Mouse (Mus musculus) forebrain, embryonic 12.5 days (tissue): ENCODE results near the gene Plce1. TPM values are rescaled to one million over a fixed set of nuclear protein-coding genes. Genes with fewer than 3 reads are reported as not detected.

ENCODE experiments used
- ATAC-seq: fragments of 200-750 bp; cut with Nextera tagmentation; 2 replicates; pipeline ENCODE4 v1.8.0; 2017; ENCODE audit warnings: moderate TSS enrichment; ENCODE audit not compliant: low FRiP score
- H3K27ac ChIP-seq: fragments of 300-500 bp; sonication (generic); 2 replicates; pipeline ENCODE4 v1.5.1; 2016; ENCODE audit warnings: mild to moderate bottlenecking
- H3K27me3 ChIP-seq: fragments of 300-500 bp; sonication (generic); 2 replicates; pipeline ENCODE4 v1.6.1; 2016; ENCODE audit warnings: mild to moderate bottlenecking
- H3K36me3 ChIP-seq: fragments of 300-500 bp; sonication (generic); replicated peaks from 2 replicates; pipeline ENCODE4 v1.6.1; 2016; ENCODE audit warnings: mild to moderate bottlenecking
- H3K4me1 ChIP-seq: fragments of 300-500 bp; sonication (generic); 2 replicates; pipeline ENCODE4 v1.6.1; 2016
- H3K4me2 ChIP-seq: fragments of 300-500 bp; sonication (generic); 2 replicates; pipeline ENCODE4 v1.6.1; 2016; ENCODE audit warnings: mild to moderate bottlenecking, moderate library complexity
- H3K4me3 ChIP-seq: fragments of 300-500 bp; sonication (generic); replicated peaks from 2 replicates; pipeline ENCODE4 v1.5.1; 2016; ENCODE audit warnings: mild to moderate bottlenecking
- H3K9ac ChIP-seq: fragments of 300-500 bp; sonication (generic); 2 replicates; pipeline ENCODE4 v1.6.1; 2016; ENCODE audit warnings: mild to moderate bottlenecking
- H3K9me3 ChIP-seq: fragments of 300-500 bp; sonication (generic); 2 replicates; pipeline ENCODE4 v1.6.1; 2016
- WGBS: fragments of 180-500 bp; shearing (Covaris S2); methylation state at CpG from one replicate; pipeline ENCODE4 v1.1.7; 2016; 5-methylcytosine and 5-hydroxymethylcytosine counted together
- polyA plus RNA-seq: library from polyadenylated mRNA; unstranded; fragments of >200 nt; fragmentation: Nextera tagmentation; extraction: Ambion mirVana; gene quantifications from 2 replicates; pipeline ENCODE4 v1.2.1, GENCODE M21; 2016

The Plce1 gene
- polyA plus RNA-seq, 1 experiment from 2014 or later = 6.2 TPM

GRCm38 (mm10) chr19:38597392-38597791 is 116.5 kb downstream of the Plce1 start:
- no peak overlapping the region for H3K4me3 ChIP-seq
- no peaks in the 10 kb centered on the region for H3K27me3 ChIP-seq
- ATAC-seq = no peak
- H3K9me3 ChIP-seq = no peaks in the 10 kb centered on the region
- no peak overlapping the region for H3K4me2 ChIP-seq
- H3K36me3 ChIP-seq = no peaks in the 10 kb centered on the region
- no peak overlapping the region for H3K27ac ChIP-seq
- 75% methylated on average over 2 of the region's 2 CpGs for WGBS
- no peaks in the 10 kb centered on the region for H3K4me1 ChIP-seq
- no peak overlapping the region for H3K9ac ChIP-seq

- H3K9me3 ChIP-seq = no peaks in the 10 kb centered on the region
- H3K36me3 ChIP-seq = no peaks in the 10 kb centered on the region
- no peaks in the 10 kb centered on the region for H3K27me3 ChIP-seq
- no peak overlapping the region for H3K4me3 ChIP-seq
- peaks cover 5% of the 10 kb centered on the region; the same call in 1 of the 2 replicates for H3K4me1 ChIP-seq
- H3K4me2 ChIP-seq = no peak overlapping the region
- WGBS = 92% methylated on average over 3 of the region's 3 CpGs
- no peak overlapping the region for H3K27ac ChIP-seq
- ATAC-seq = no peak
- no peak overlapping the region for H3K9ac ChIP-seq
Observed at GRCm38 (mm10) chr19:38599001-38599400, 118.1 kb downstream of the Plce1 start.

GRCm38 (mm10) chr19:38601127-38601526 is 120.2 kb downstream of the Plce1 start:
- Histone ChIP-seq H3K9ac (no peak overlapping the region), H3K4me2 (no peak overlapping the region), H3K36me3 (no peaks in the 10 kb centered on the region), H3K4me3 (no peak overlapping the region), H3K27ac (no peak overlapping the region), H3K27me3 (no peaks in the 10 kb centered on the region), H3K4me1 (peaks cover 5% of the 10 kb centered on the region; the same call in 1 of the 2 replicates), H3K9me3 (no peaks in the 10 kb centered on the region)
- no peak for ATAC-seq
- 56% methylated on average over 5 of the region's 5 CpGs for WGBS

- Histone ChIP-seq H3K27me3 (no peaks in the 10 kb centered on the region), H3K36me3 (no peaks in the 10 kb centered on the region), H3K4me3 (no peak overlapping the region), H3K4me1 (peaks cover 5% of the 10 kb centered on the region; the same call in 1 of the 2 replicates), H3K9me3 (no peaks in the 10 kb centered on the region), H3K4me2 (no peak overlapping the region), H3K27ac (no peak overlapping the region), H3K9ac (no peak overlapping the region)
- ATAC-seq = no peak
- 68% methylated on average over 9 of the region's 9 CpGs for WGBS
Observed at GRCm38 (mm10) chr19:38602811-38603210, 121.9 kb downstream of the Plce1 start.

GRCm38 (mm10) chr19:38607236-38607635 is 126.3 kb downstream of the Plce1 start:
- Histone ChIP-seq H3K9me3 (no peaks in the 10 kb centered on the region), H3K9ac (no peak overlapping the region), H3K36me3 (no peaks in the 10 kb centered on the region), H3K4me1 (peaks cover 5% of the 10 kb centered on the region; the same call in 1 of the 2 replicates), H3K27ac (no peak overlapping the region), H3K4me2 (no peak overlapping the region), H3K27me3 (no peaks in the 10 kb centered on the region), H3K4me3 (no peak overlapping the region)
- 89% methylated on average over 5 of the region's 5 CpGs for WGBS
- no peak for ATAC-seq

- Histone ChIP-seq H3K36me3 (no peaks in the 10 kb centered on the region), H3K4me1 (peaks cover 2% of the 10 kb centered on the region)
- 91% methylated on average over 8 of the region's 8 CpGs for WGBS
Observed at GRCm38 (mm10) chr19:38608951-38609654, 128.2 kb downstream of the Plce1 start.

GRCm38 (mm10) chr19:38610291-38610690 is 129.4 kb downstream of the Plce1 start:
- Histone ChIP-seq H3K4me1 (peaks cover 5% of the 10 kb centered on the region), H3K36me3 (no peaks in the 10 kb centered on the region), H3K4me3 (no peak overlapping the region), H3K4me2 (no peak overlapping the region), H3K27ac (no peak overlapping the region), H3K27me3 (no peaks in the 10 kb centered on the region), H3K9ac (no peak overlapping the region), H3K9me3 (no peaks in the 10 kb centered on the region)
- ATAC-seq = no peak
- WGBS = 93% methylated on average over 2 of the region's 2 CpGs

More at GRCm38 (mm10) chr19:38608951-38609654, 128.2 kb downstream of the Plce1 start:
- Histone ChIP-seq H3K27me3 (no peaks in the 10 kb centered on the region), H3K27ac (no peak overlapping the region), H3K4me3 (no peak overlapping the region), H3K9ac (no peak overlapping the region), H3K9me3 (no peaks in the 10 kb centered on the region), H3K4me2 (no peak overlapping the region)
- ATAC-seq = no peak

GRCm38 (mm10) chr19:38610809-38611208 is 129.9 kb downstream of the Plce1 start:
- Histone ChIP-seq H3K4me2 (no peak overlapping the region), H3K27ac (no peak overlapping the region), H3K27me3 (no peaks in the 10 kb centered on the region), H3K36me3 (no peaks in the 10 kb centered on the region), H3K4me1 (peaks cover 8% of the 10 kb centered on the region), H3K9ac (no peak overlapping the region), H3K4me3 (no peak overlapping the region), H3K9me3 (no peaks in the 10 kb centered on the region)
- ATAC-seq = no peak
- 93% methylated on average over 8 of the region's 8 CpGs for WGBS

GRCm38 (mm10) chr19:38614067-38614675 is 133.3 kb downstream of the Plce1 start:
- WGBS = 28% methylated on average over 11 of the region's 11 CpGs
- Histone ChIP-seq H3K4me1 (peaks cover 8% of the 10 kb centered on the region), H3K4me2 (no peak overlapping the region), H3K36me3 (no peaks in the 10 kb centered on the region), H3K9me3 (no peaks in the 10 kb centered on the region), H3K27me3 (no peaks in the 10 kb centered on the region), H3K27ac (no peak overlapping the region), H3K9ac (no peak overlapping the region), H3K4me3 (no peak overlapping the region)
- 0 out of 2 replicates have a peak, but pooled peaks have one; percentile 27 for ATAC-seq

GRCm38 (mm10) chr19:38615356-38615755 is 134.4 kb downstream of the Plce1 start:
- no peak overlapping the region for H3K4me3 ChIP-seq
- no peak overlapping the region for H3K27ac ChIP-seq
- H3K27me3 ChIP-seq = no peaks in the 10 kb centered on the region
- no peak overlapping the region for H3K9ac ChIP-seq
- no peak for ATAC-seq
- H3K9me3 ChIP-seq = no peaks in the 10 kb centered on the region
- H3K36me3 ChIP-seq = no peaks in the 10 kb centered on the region
- H3K4me1 ChIP-seq = peaks cover 8% of the 10 kb centered on the region
- WGBS = 46% methylated on average over 6 of the region's 6 CpGs
- H3K4me2 ChIP-seq = no peak overlapping the region

- H3K9ac ChIP-seq = no peak overlapping the region
- H3K4me2 ChIP-seq = no peak overlapping the region
- no peaks in the 10 kb centered on the region for H3K9me3 ChIP-seq
- H3K27me3 ChIP-seq = no peaks in the 10 kb centered on the region
- no peak overlapping the region for H3K27ac ChIP-seq
- 91% methylated on average over 4 of the region's 4 CpGs for WGBS
- H3K36me3 ChIP-seq = no peaks in the 10 kb centered on the region
- H3K4me3 ChIP-seq = no peak overlapping the region
- ATAC-seq = no peak
- 0 out of 2 replicates have a peak, but pooled peaks cover 3% of the 10 kb centered on the region for H3K4me1 ChIP-seq
Observed at GRCm38 (mm10) chr19:38620134-38620533, 139.2 kb downstream of the Plce1 start.

GRCm38 (mm10) chr19:38621546-38621945 is 140.6 kb downstream of the Plce1 start:
- 93% methylated on average over 10 of the region's 10 CpGs for WGBS
- no peak overlapping the region for H3K4me2 ChIP-seq
- H3K27me3 ChIP-seq = no peaks in the 10 kb centered on the region
- no peak for ATAC-seq
- H3K27ac ChIP-seq = no peak overlapping the region
- no peaks in the 10 kb centered on the region for H3K9me3 ChIP-seq
- no peaks in the 10 kb centered on the region for H3K4me1 ChIP-seq
- H3K36me3 ChIP-seq = no peaks in the 10 kb centered on the region
- no peak overlapping the region for H3K9ac ChIP-seq
- no peak overlapping the region for H3K4me3 ChIP-seq
